Mouse (Mus musculus) CH12.LX (cell line): Measurements from ENCODE around the gene Wdr13. TPM values are rescaled to one million over a fixed set of nuclear protein-coding genes. Genes with fewer than 3 reads are reported as not detected.

Experiments
- DNase-seq: peaks from one replicate; pipeline ENCODE4 v3.0.0-alpha.2; 2013; ENCODE audit errors: extremely low read depth
- H3K27ac ChIP-seq: 2 replicates; pipeline ENCODE4 v1.5.1; 2012; ENCODE audit warnings: low read depth, mild to moderate bottlenecking, control low read depth, moderate library complexity; ENCODE audit not compliant: insufficient read depth
- H3K27me3 ChIP-seq: replicated peaks from 2 replicates; pipeline ENCODE3; 2012; ENCODE audit warnings: inconsistent platforms
- H3K36me3 ChIP-seq, 2 experiments: replicated peaks in 1 of 2; 2 replicates each; pipeline versions ENCODE3 to v1.6.1; 2012; ENCODE audit warnings: inconsistent platforms in 1 of 2, low read length in 1 of 2, mild to moderate bottlenecking in 1 of 2, mixed read lengths in 1 of 2, moderate library complexity in 1 of 2; ENCODE audit not compliant: control insufficient read depth in 1 of 2, insufficient read depth in 1 of 2
- H3K4me1 ChIP-seq, 2 experiments: 2 replicates each; pipeline ENCODE4 v1.6.1; 2012; ENCODE audit warnings: inconsistent platforms in 1 of 2, moderate library complexity in 1 of 2; ENCODE audit not compliant: insufficient read depth in 2 of 2, control insufficient read depth in 1 of 2
- H3K4me2 ChIP-seq: 2 replicates; pipeline ENCODE4 v1.6.1; 2012; ENCODE audit warnings: low read depth, mild to moderate bottlenecking, control low read depth; ENCODE audit not compliant: poor library complexity, insufficient read depth, severe bottlenecking
- H3K4me3 ChIP-seq, 3 experiments: fragments of 150-350 bp in 1 of 3; sonication (generic) in 1 of 3; replicated peaks in 1 of 3; 2 replicates each; pipeline versions ENCODE3 to v1.5.1; 2011 to 2012; ENCODE audit warnings: low read depth in 2 of 3, low read length in 2 of 3, mild to moderate bottlenecking in 2 of 3, moderate library complexity in 2 of 3, control low read depth in 1 of 3, improper control_type of control experiment in 1 of 3, inconsistent platforms in 1 of 3, mixed read lengths in 1 of 3; ENCODE audit not compliant: poor library complexity in 1 of 3
- H3K79me2 ChIP-seq: replicated peaks from 2 replicates; pipeline ENCODE4 v1.6.1; 2012; ENCODE audit warnings: mild to moderate bottlenecking, moderate library complexity; ENCODE audit not compliant: control insufficient read depth, poor library complexity, insufficient read depth, severe bottlenecking; ENCODE audit errors: extremely low read depth
- H3K9ac ChIP-seq: 2 replicates; pipeline ENCODE4 v1.6.1; 2012; ENCODE audit warnings: low read depth, mild to moderate bottlenecking, control low read depth, moderate library complexity; ENCODE audit not compliant: insufficient read depth
- H3K9me3 ChIP-seq: replicated peaks from 2 replicates; pipeline ENCODE3; 2012; ENCODE audit warnings: low read length, inconsistent platforms, mixed read lengths
- CHD1 ChIP-seq: IDR thresholded peaks from 2 replicates; pipeline ENCODE4 v1.6.1; 2012; ENCODE audit warnings: low read depth, low read length, improper control_type of control experiment, inconsistent platforms
- CTCF ChIP-seq, 2 experiments: IDR thresholded peaks in 1 of 2; conservative IDR thresholded peaks in 1 of 2; 2 replicates each; pipeline ENCODE4 v1.5.1; 2011 to 2012; ENCODE audit warnings: low read depth in 2 of 2, low read length in 2 of 2, improper control_type of control experiment in 1 of 2, inconsistent platforms in 1 of 2, mild to moderate bottlenecking in 1 of 2, moderate library complexity in 1 of 2
- EP300 ChIP-seq: IDR thresholded peaks from 2 replicates; pipeline ENCODE4 v1.6.1; 2011; ENCODE audit warnings: low read length, improper control_type of control experiment
- ETS1 ChIP-seq: conservative IDR thresholded peaks from 2 replicates; pipeline ENCODE4 v1.6.1; 2012; ENCODE audit warnings: low read depth, mild to moderate bottlenecking, inconsistent platforms, low read length, improper control_type of control experiment, moderate library complexity
- HCFC1 ChIP-seq: IDR thresholded peaks from 2 replicates; pipeline ENCODE4 v1.6.1; 2012; ENCODE audit warnings: low read depth, mild to moderate bottlenecking, inconsistent platforms, low read length, improper control_type of control experiment
- IRF4 ChIP-seq: IDR thresholded peaks from 2 replicates; pipeline ENCODE4 v1.6.1; 2014; ENCODE audit warnings: low read depth, mild to moderate bottlenecking, inconsistent platforms, low read length, improper control_type of control experiment
- JUN ChIP-seq: IDR thresholded peaks from 2 replicates; pipeline ENCODE4 v1.6.1; 2011; ENCODE audit warnings: low read depth, mild to moderate bottlenecking, low read length, improper control_type of control experiment, moderate library complexity; ENCODE audit not compliant: insufficient read depth
- JUND ChIP-seq: conservative IDR thresholded peaks from 2 replicates; pipeline ENCODE4 v1.6.1; 2011; ENCODE audit warnings: low read depth, low read length, improper control_type of control experiment
- KAT2A ChIP-seq: IDR thresholded peaks from 2 replicates; pipeline ENCODE4 v1.6.1; 2012; ENCODE audit warnings: low read length, improper control_type of control experiment, inconsistent platforms; ENCODE audit not compliant: insufficient replicate concordance
- MAFK ChIP-seq: IDR thresholded peaks from 2 replicates; pipeline ENCODE4 v1.6.1; 2011; ENCODE audit warnings: low read length, improper control_type of control experiment; ENCODE audit not compliant: insufficient replicate concordance
- MAZ ChIP-seq: IDR thresholded peaks from 2 replicates; pipeline ENCODE4 v1.6.1; 2012; ENCODE audit warnings: low read depth, mild to moderate bottlenecking, inconsistent platforms, low read length, improper control_type of control experiment, moderate library complexity
- MXI1 ChIP-seq: IDR thresholded peaks from 2 replicates; pipeline ENCODE4 v1.6.1; 2011; ENCODE audit warnings: mild to moderate bottlenecking, low read depth, low read length, improper control_type of control experiment
- PAX5 ChIP-seq: IDR thresholded peaks from 2 replicates; pipeline ENCODE4 v1.6.1; 2012; ENCODE audit warnings: low read length, inconsistent platforms, mixed read lengths
- POLR2AphosphoS2 ChIP-seq: IDR thresholded peaks from 2 replicates; pipeline ENCODE4 v1.6.1; 2011; ENCODE audit warnings: low read depth, low read length, improper control_type of control experiment
- RAD21 ChIP-seq: IDR thresholded peaks from 2 replicates; pipeline ENCODE4 v1.6.1; 2011; ENCODE audit warnings: low read depth, mild to moderate bottlenecking, low read length, improper control_type of control experiment, moderate library complexity
- SIN3A ChIP-seq: IDR thresholded peaks from 2 replicates; pipeline ENCODE4 v1.6.1; 2012; ENCODE audit warnings: low read length, improper control_type of control experiment, inconsistent platforms
- SMC3 ChIP-seq: IDR thresholded peaks from 2 replicates; pipeline ENCODE4 v1.6.1; 2011; ENCODE audit warnings: low read depth, low read length, improper control_type of control experiment
- TCF12 ChIP-seq: IDR thresholded peaks from 2 replicates; pipeline ENCODE4 v1.6.1; 2014; ENCODE audit warnings: low read depth, mild to moderate bottlenecking, inconsistent platforms, low read length, improper control_type of control experiment
- UBTF ChIP-seq: IDR thresholded peaks from 2 replicates; pipeline ENCODE4 v1.6.1; 2012; ENCODE audit warnings: low read depth, mild to moderate bottlenecking, inconsistent platforms, low read length, improper control_type of control experiment, moderate library complexity
- USF1 ChIP-seq: IDR thresholded peaks from 2 replicates; pipeline ENCODE4 v1.6.1; 2014; ENCODE audit warnings: low read depth, mild to moderate bottlenecking, inconsistent platforms, low read length, improper control_type of control experiment
- USF2 ChIP-seq: conservative IDR thresholded peaks from 2 replicates; pipeline ENCODE4 v1.6.1; 2011; ENCODE audit warnings: low read depth, low read length, improper control_type of control experiment
- ZKSCAN1 ChIP-seq: IDR thresholded peaks from 2 replicates; pipeline ENCODE4 v1.6.1; 2012; ENCODE audit warnings: low read depth, inconsistent platforms, low read length, improper control_type of control experiment, borderline replicate concordance
- ZMIZ1 ChIP-seq: IDR thresholded peaks from 2 replicates; pipeline ENCODE4 v1.6.1; 2012; ENCODE audit warnings: low read depth, mild to moderate bottlenecking, inconsistent platforms, low read length, improper control_type of control experiment
- dilution Hi-C: fragments of 300-500 bp; cut with MboI; formaldehyde crosslinking; loops from 2 replicates; pipeline ENCODE4 v1.14.3; 2020; ENCODE audit warnings: low sequenced_read_pairs; ENCODE audit not compliant: extremely low pct_unique_long_range_greater_than_20kb, extremely low pct_ligation_motif_present
- in situ Hi-C: fragments of 300-500 bp; cut with MboI; formaldehyde crosslinking; loops from 3 replicates; pipeline ENCODE4 v1.14.3; 2019; ENCODE audit warnings: low sequenced_read_pairs, low pct_ligation_motif_present, low pct_unique_long_range_greater_than_20kb, mixed read lengths
- polyA plus RNA-seq: library from polyadenylated mRNA; unstranded; fragments of >175 nt; gene quantifications from 2 replicates; pipeline ENCODE4 v1.2.1, GENCODE M21; 2012; ENCODE audit warnings: low read depth; ENCODE audit not compliant: insufficient read length
- total RNA-seq, 2 experiments: library from RNA; depleted of rRNA; stranded (reverse); fragments of 300-350 nt in 1 of 2; fragments of >200 nt in 1 of 2; gene quantifications; 2 replicates each; pipeline ENCODE4 v1.2.3; 2012 to 2014

The Wdr13 gene
- total and polyA plus RNA-seq, 3 experiments, result 7.6 to 13.0 (median 11.9) TPM

GRCm38 (mm10) chrX:8074430-8075014 is 58.2 kb downstream of the Wdr13 start, which contains the start of gene Suv39h1 (continued):
- TF ChIP-seq POLR2AphosphoS2 (no peak), SMC3 (no peak), KAT2A (no peak), JUN (no peak), MXI1 (peak; percentile 56; the same call in 1 of the 2 replicates), RAD21 (no peak), USF2 (no peak), CTCF (conservative IDR thresholded peaks at IDR 0.05 in 1 of 2, IDR thresholded peaks at IDR 0.05 in 1 of 2; ENCODE audit: low read depth in 2 of 2, low read length in 2 of 2) (no peak), EP300 (no peak), MAZ (no peak), CHD1 (no peak), MAFK (no peak), UBTF (no peak), IRF4 (no peak), TCF12 (0 out of 2 replicates have a peak, but pooled peaks have one; percentile 23), SIN3A (peak; percentile 51), ZMIZ1 (peak; percentile 26; the same call in 1 of the 2 replicates), ETS1 (no peak), HCFC1 (peak; percentile 58)

GRCm38 (mm10) chrX:8073881-8074429 is 58.7 kb downstream of the Wdr13 start:
- Histone ChIP-seq H3K4me2 (peak overlapping the region; percentile 38), H3K27me3 (no peaks in the 10 kb centered on the region), H3K9me3 (no peaks in the 10 kb centered on the region), H3K79me2 (peaks cover 32% of the 10 kb centered on the region), H3K36me3 (peaks cover 14 to 28% of the 10 kb centered on the region in 2 experiments), H3K4me1 (peaks cover 5 to 33% of the 10 kb centered on the region in 2 experiments), H3K9ac (peak overlapping the region; percentile 91)
- in situ Hi-C loops, result no loop called here
- dilution Hi-C loops, result no loop called here
- TF ChIP-seq USF2, result no peak
- peak; percentile 38; the same call in 1 of the 2 replicates for TF ChIP-seq SIN3A
- no peak for TF ChIP-seq PAX5
- 0 out of 2 replicates have a peak, but pooled peaks have one; percentile 16 for TF ChIP-seq MXI1
- no peak for TF ChIP-seq JUND
- TF ChIP-seq IRF4, result no peak
- no peak for TF ChIP-seq ZKSCAN1
- TF ChIP-seq ETS1, result no peak
- TF ChIP-seq ZMIZ1, result no peak
- TF ChIP-seq USF1, result no peak
- TF ChIP-seq KAT2A, result no peak
- no peak for TF ChIP-seq TCF12
- TF ChIP-seq UBTF, result no peak
- no peak for TF ChIP-seq EP300
- TF ChIP-seq, all 38 proteins: peak for 2
- no peak for DNase-seq
- Histone ChIP-seq H3K4me3 (peak overlapping the region; percentile 64 to 96 (median 71)), H3K27ac (peak overlapping the region; percentile 63)

Other genes with a start within 250 kb of the Wdr13 start
- 28.8 and 30.6 TPM in 2 replicates for gene Slc35a2, start 248.9 kb downstream of the Wdr13 start, total RNA-seq (2012; rRNA removed)
- 15.2 and 21.2 TPM in 2 replicates for gene Slc35a2, start 248.9 kb downstream of the Wdr13 start, total RNA-seq (2014; rRNA removed)
- 25.5 and 26.4 TPM in 2 replicates for gene Slc35a2, start 248.9 kb downstream of the Wdr13 start, polyA plus RNA-seq
- gene Pqbp1, start 233.6 kb downstream of the Wdr13 start, total RNA-seq (2012; rRNA removed), result 94.3 and 103 TPM in 2 replicates
- gene Pqbp1, start 233.6 kb downstream of the Wdr13 start, total RNA-seq (2014; rRNA removed), result 96.6 and 101 TPM in 2 replicates
- 119 and 130 TPM in 2 replicates for gene Pqbp1, start 233.6 kb downstream of the Wdr13 start, polyA plus RNA-seq
- 37.6 and 38.8 TPM in 2 replicates for gene Timm17b, start 233.5 kb downstream of the Wdr13 start, total RNA-seq (2012; rRNA removed)
- gene Timm17b, start 233.5 kb downstream of the Wdr13 start, total RNA-seq (2014; rRNA removed), result 25.8 and 33.1 TPM in 2 replicates
- 75.9 and 76.7 TPM in 2 replicates for gene Timm17b, start 233.5 kb downstream of the Wdr13 start, polyA plus RNA-seq
- gene Gm10491, start 225.1 kb downstream of the Wdr13 start, total RNA-seq (2012; rRNA removed), result not detected in 2 replicates
- not detected in 2 replicates for gene Gm10491, start 225.1 kb downstream of the Wdr13 start, total RNA-seq (2014; rRNA removed)
- not detected in 2 replicates for gene Gm10491, start 225.1 kb downstream of the Wdr13 start, polyA plus RNA-seq
- gene Gm10490, start 223.3 kb downstream of the Wdr13 start, total RNA-seq (2012; rRNA removed), result not detected in 2 replicates
- gene Gm10490, start 223.3 kb downstream of the Wdr13 start, total RNA-seq (2014; rRNA removed), result not detected in 2 replicates
- not detected in 2 replicates for gene Gm10490, start 223.3 kb downstream of the Wdr13 start, polyA plus RNA-seq
- not detected in 2 replicates for gene Pcsk1n, start 213.1 kb downstream of the Wdr13 start, total RNA-seq (2012; rRNA removed)
- gene Pcsk1n, start 213.1 kb downstream of the Wdr13 start, total RNA-seq (2014; rRNA removed), result not detected in 2 replicates
- gene Pcsk1n, start 213.1 kb downstream of the Wdr13 start, polyA plus RNA-seq, result not detected in 2 replicates
- not detected in 2 replicates for gene Eras, start 204.3 kb downstream of the Wdr13 start, total RNA-seq (2012; rRNA removed)
- gene Eras, start 204.3 kb downstream of the Wdr13 start, total RNA-seq (2014; rRNA removed), result not detected in 2 replicates
- not detected in 2 replicates for gene Eras, start 204.3 kb downstream of the Wdr13 start, polyA plus RNA-seq
- 16.5 and 19.9 TPM in 2 replicates for gene Hdac6, start 185.0 kb downstream of the Wdr13 start, total RNA-seq (2012; rRNA removed)
- gene Hdac6, start 185.0 kb downstream of the Wdr13 start, total RNA-seq (2014; rRNA removed), result 13.7 and 15.3 TPM in 2 replicates
- 18.3 and 19.7 TPM in 2 replicates for gene Hdac6, start 185.0 kb downstream of the Wdr13 start, polyA plus RNA-seq
- 0.13 and 0.21 TPM in 2 replicates for gene Gata1, start 154.8 kb downstream of the Wdr13 start, total RNA-seq (2012; rRNA removed)
- 0.23 TPM in 1 of 2 replicates, not detected in the other for gene Gata1, start 154.8 kb downstream of the Wdr13 start, total RNA-seq (2014; rRNA removed)
- gene Gata1, start 154.8 kb downstream of the Wdr13 start, polyA plus RNA-seq, result 0.25 and 0.43 TPM in 2 replicates
- not detected in 2 replicates for gene Glod5, start 114.4 kb downstream of the Wdr13 start, total RNA-seq (2012; rRNA removed)
- not detected in 2 replicates for gene Glod5, start 114.4 kb downstream of the Wdr13 start, total RNA-seq (2014; rRNA removed)
- gene Glod5, start 114.4 kb downstream of the Wdr13 start, polyA plus RNA-seq, result not detected in 2 replicates
- 40.6 and 46.4 TPM in 2 replicates for gene Suv39h1, start 58.1 kb downstream of the Wdr13 start, total RNA-seq (2012; rRNA removed)
- gene Suv39h1, start 58.1 kb downstream of the Wdr13 start, total RNA-seq (2014; rRNA removed), result 71.5 and 73.7 TPM in 2 replicates
- gene Suv39h1, start 58.1 kb downstream of the Wdr13 start, polyA plus RNA-seq, result 48.4 and 51.4 TPM in 2 replicates
- gene Was, start 42.4 kb downstream of the Wdr13 start, total RNA-seq (2012; rRNA removed), result 47.0 and 58.1 TPM in 2 replicates
- 53.9 and 63.5 TPM in 2 replicates for gene Was, start 42.4 kb downstream of the Wdr13 start, total RNA-seq (2014; rRNA removed)
- 75.6 and 83.7 TPM in 2 replicates for gene Was, start 42.4 kb downstream of the Wdr13 start, polyA plus RNA-seq
- gene Rbm3, start 13.0 kb upstream of the Wdr13 start, total RNA-seq (2012; rRNA removed), result 681 and 877 TPM in 2 replicates
- gene Rbm3, start 13.0 kb upstream of the Wdr13 start, total RNA-seq (2014; rRNA removed), result 2,152 and 2,409 TPM in 2 replicates
- 639 and 778 TPM in 2 replicates for gene Rbm3, start 13.0 kb upstream of the Wdr13 start, polyA plus RNA-seq
- 6.0 and 6.3 TPM in 2 replicates for gene Tbc1d25, start 43.3 kb upstream of the Wdr13 start, total RNA-seq (2012; rRNA removed)
- gene Tbc1d25, start 43.3 kb upstream of the Wdr13 start, total RNA-seq (2014; rRNA removed), result 2.3 and 2.4 TPM in 2 replicates
- 10.2 and 10.4 TPM in 2 replicates for gene Tbc1d25, start 43.3 kb upstream of the Wdr13 start, polyA plus RNA-seq
- gene Ebp, start 60.6 kb upstream of the Wdr13 start, total RNA-seq (2012; rRNA removed), result 64.3 and 71.0 TPM in 2 replicates
- 44.0 and 46.4 TPM in 2 replicates for gene Ebp, start 60.6 kb upstream of the Wdr13 start, total RNA-seq (2014; rRNA removed)
- gene Ebp, start 60.6 kb upstream of the Wdr13 start, polyA plus RNA-seq, result 66.6 and 70.9 TPM in 2 replicates
- 0.08 and 0.64 TPM in 2 replicates for gene Porcn, start 73.6 kb upstream of the Wdr13 start, total RNA-seq (2012; rRNA removed)
- gene Porcn, start 73.6 kb upstream of the Wdr13 start, total RNA-seq (2014; rRNA removed), result not detected in 2 replicates
- not detected in 2 replicates for gene Porcn, start 73.6 kb upstream of the Wdr13 start, polyA plus RNA-seq
- gene Ftsj1, start 119.5 kb upstream of the Wdr13 start, total RNA-seq (2012; rRNA removed), result 17.0 and 20.1 TPM in 2 replicates
- 17.7 and 22.3 TPM in 2 replicates for gene Ftsj1, start 119.5 kb upstream of the Wdr13 start, total RNA-seq (2014; rRNA removed)
- gene Ftsj1, start 119.5 kb upstream of the Wdr13 start, polyA plus RNA-seq, result 29.1 and 31.6 TPM in 2 replicates
- gene Slc38a5, start 138.2 kb upstream of the Wdr13 start, total RNA-seq (2012; rRNA removed), result not detected in 2 replicates
- not detected in 2 replicates for gene Slc38a5, start 138.2 kb upstream of the Wdr13 start, total RNA-seq (2014; rRNA removed)
- gene Slc38a5, start 138.2 kb upstream of the Wdr13 start, polyA plus RNA-seq, result not detected in 2 replicates
- not detected in 2 replicates for gene Ssxb10, start 194.5 kb upstream of the Wdr13 start, total RNA-seq (2012; rRNA removed)
- gene Ssxb10, start 194.5 kb upstream of the Wdr13 start, total RNA-seq (2014; rRNA removed), result not detected in 2 replicates
- not detected in 2 replicates for gene Ssxb10, start 194.5 kb upstream of the Wdr13 start, polyA plus RNA-seq
- not detected in 2 replicates for gene Ssxb9, start 234.1 kb upstream of the Wdr13 start, total RNA-seq (2012; rRNA removed)
- not detected in 2 replicates for gene Ssxb9, start 234.1 kb upstream of the Wdr13 start, total RNA-seq (2014; rRNA removed)
- gene Ssxb9, start 234.1 kb upstream of the Wdr13 start, polyA plus RNA-seq, result not detected in 2 replicates